Mouse (Mus musculus) CH12.LX (cell line): Measurements from ENCODE around the gene Sh3rf1. TPM values are rescaled to one million over a fixed set of nuclear protein-coding genes. Genes with fewer than 3 reads are reported as not detected.
A peak's percentile ranks its signal among the peaks of the same experiment; 100 is the strongest.

Experiments used
- DNase-seq: peaks from one replicate; pipeline ENCODE4 v3.0.0-alpha.2; 2013; ENCODE audit errors: extremely low read depth
- H3K27ac ChIP-seq: 2 replicates; pipeline ENCODE4 v1.5.1; 2012; ENCODE audit warnings: low read depth, mild to moderate bottlenecking, control low read depth, moderate library complexity; ENCODE audit not compliant: insufficient read depth
- H3K27me3 ChIP-seq: replicated peaks from 2 replicates; pipeline ENCODE3; 2012; ENCODE audit warnings: inconsistent platforms
- H3K36me3 ChIP-seq, 2 experiments: replicated peaks in 1 of 2; 2 replicates each; pipeline versions ENCODE3 to v1.6.1; 2012; ENCODE audit warnings: inconsistent platforms in 1 of 2, low read length in 1 of 2, mild to moderate bottlenecking in 1 of 2, mixed read lengths in 1 of 2, moderate library complexity in 1 of 2; ENCODE audit not compliant: control insufficient read depth in 1 of 2, insufficient read depth in 1 of 2
- H3K4me1 ChIP-seq, 2 experiments: 2 replicates each; pipeline ENCODE4 v1.6.1; 2012; ENCODE audit warnings: inconsistent platforms in 1 of 2, moderate library complexity in 1 of 2; ENCODE audit not compliant: insufficient read depth in 2 of 2, control insufficient read depth in 1 of 2
- H3K4me2 ChIP-seq: 2 replicates; pipeline ENCODE4 v1.6.1; 2012; ENCODE audit warnings: low read depth, mild to moderate bottlenecking, control low read depth; ENCODE audit not compliant: poor library complexity, insufficient read depth, severe bottlenecking
- H3K4me3 ChIP-seq, 3 experiments: fragments of 150-350 bp in 1 of 3; sonication (generic) in 1 of 3; replicated peaks in 1 of 3; 2 replicates each; pipeline versions ENCODE3 to v1.5.1; 2011 to 2012; ENCODE audit warnings: low read depth in 2 of 3, low read length in 2 of 3, mild to moderate bottlenecking in 2 of 3, moderate library complexity in 2 of 3, control low read depth in 1 of 3, improper control_type of control experiment in 1 of 3, inconsistent platforms in 1 of 3, mixed read lengths in 1 of 3; ENCODE audit not compliant: poor library complexity in 1 of 3
- H3K79me2 ChIP-seq: replicated peaks from 2 replicates; pipeline ENCODE4 v1.6.1; 2012; ENCODE audit warnings: mild to moderate bottlenecking, moderate library complexity; ENCODE audit not compliant: control insufficient read depth, poor library complexity, insufficient read depth, severe bottlenecking; ENCODE audit errors: extremely low read depth
- H3K9ac ChIP-seq: 2 replicates; pipeline ENCODE4 v1.6.1; 2012; ENCODE audit warnings: low read depth, mild to moderate bottlenecking, control low read depth, moderate library complexity; ENCODE audit not compliant: insufficient read depth
- H3K9me3 ChIP-seq: replicated peaks from 2 replicates; pipeline ENCODE3; 2012; ENCODE audit warnings: low read length, inconsistent platforms, mixed read lengths
- BHLHE40 ChIP-seq: IDR thresholded peaks from 2 replicates; pipeline ENCODE4 v1.6.1; 2011; ENCODE audit warnings: mild to moderate bottlenecking, low read depth, low read length, improper control_type of control experiment
- CHD1 ChIP-seq: IDR thresholded peaks from 2 replicates; pipeline ENCODE4 v1.6.1; 2012; ENCODE audit warnings: low read depth, low read length, improper control_type of control experiment, inconsistent platforms
- CHD2 ChIP-seq: IDR thresholded peaks from 2 replicates; pipeline ENCODE4 v1.6.1; 2011; ENCODE audit warnings: low read length, improper control_type of control experiment
- CTCF ChIP-seq, 2 experiments: IDR thresholded peaks in 1 of 2; conservative IDR thresholded peaks in 1 of 2; 2 replicates each; pipeline ENCODE4 v1.5.1; 2011 to 2012; ENCODE audit warnings: low read depth in 2 of 2, low read length in 2 of 2, improper control_type of control experiment in 1 of 2, inconsistent platforms in 1 of 2, mild to moderate bottlenecking in 1 of 2, moderate library complexity in 1 of 2
- ELF1 ChIP-seq: IDR thresholded peaks from 2 replicates; pipeline ENCODE4 v1.6.1; 2014; ENCODE audit warnings: low read depth, mild to moderate bottlenecking, inconsistent platforms, low read length, improper control_type of control experiment
- EP300 ChIP-seq: IDR thresholded peaks from 2 replicates; pipeline ENCODE4 v1.6.1; 2011; ENCODE audit warnings: low read length, improper control_type of control experiment
- ETS1 ChIP-seq: conservative IDR thresholded peaks from 2 replicates; pipeline ENCODE4 v1.6.1; 2012; ENCODE audit warnings: low read depth, mild to moderate bottlenecking, inconsistent platforms, low read length, improper control_type of control experiment, moderate library complexity
- GABPA ChIP-seq: IDR thresholded peaks from 2 replicates; pipeline ENCODE4 v1.6.1; 2012; ENCODE audit warnings: low read depth, low read length, improper control_type of control experiment, inconsistent platforms; ENCODE audit not compliant: insufficient replicate concordance
- HCFC1 ChIP-seq: IDR thresholded peaks from 2 replicates; pipeline ENCODE4 v1.6.1; 2012; ENCODE audit warnings: low read depth, mild to moderate bottlenecking, inconsistent platforms, low read length, improper control_type of control experiment
- IRF4 ChIP-seq: IDR thresholded peaks from 2 replicates; pipeline ENCODE4 v1.6.1; 2014; ENCODE audit warnings: low read depth, mild to moderate bottlenecking, inconsistent platforms, low read length, improper control_type of control experiment
- JUN ChIP-seq: IDR thresholded peaks from 2 replicates; pipeline ENCODE4 v1.6.1; 2011; ENCODE audit warnings: low read depth, mild to moderate bottlenecking, low read length, improper control_type of control experiment, moderate library complexity; ENCODE audit not compliant: insufficient read depth
- JUND ChIP-seq: conservative IDR thresholded peaks from 2 replicates; pipeline ENCODE4 v1.6.1; 2011; ENCODE audit warnings: low read depth, low read length, improper control_type of control experiment
- KAT2A ChIP-seq: IDR thresholded peaks from 2 replicates; pipeline ENCODE4 v1.6.1; 2012; ENCODE audit warnings: low read length, improper control_type of control experiment, inconsistent platforms; ENCODE audit not compliant: insufficient replicate concordance
- MAFK ChIP-seq: IDR thresholded peaks from 2 replicates; pipeline ENCODE4 v1.6.1; 2011; ENCODE audit warnings: low read length, improper control_type of control experiment; ENCODE audit not compliant: insufficient replicate concordance
- MAX ChIP-seq: IDR thresholded peaks from 2 replicates; pipeline ENCODE4 v1.6.1; 2011; ENCODE audit warnings: low read length, improper control_type of control experiment
- MAZ ChIP-seq: IDR thresholded peaks from 2 replicates; pipeline ENCODE4 v1.6.1; 2012; ENCODE audit warnings: low read depth, mild to moderate bottlenecking, inconsistent platforms, low read length, improper control_type of control experiment, moderate library complexity
- MXI1 ChIP-seq: IDR thresholded peaks from 2 replicates; pipeline ENCODE4 v1.6.1; 2011; ENCODE audit warnings: mild to moderate bottlenecking, low read depth, low read length, improper control_type of control experiment
- MYC ChIP-seq: IDR thresholded peaks from 2 replicates; pipeline ENCODE4 v1.6.1; 2011; ENCODE audit warnings: low read depth, mild to moderate bottlenecking, improper control_type of control experiment, low read length
- NELFE ChIP-seq: IDR thresholded peaks from 2 replicates; pipeline ENCODE4 v1.6.1; 2011; ENCODE audit warnings: low read depth, low read length, improper control_type of control experiment
- NRF1 ChIP-seq: IDR thresholded peaks from 2 replicates; pipeline ENCODE4 v1.6.1; 2014; ENCODE audit warnings: low read depth, mild to moderate bottlenecking, inconsistent platforms, low read length, improper control_type of control experiment, moderate library complexity
- PAX5 ChIP-seq: IDR thresholded peaks from 2 replicates; pipeline ENCODE4 v1.6.1; 2012; ENCODE audit warnings: low read length, inconsistent platforms, mixed read lengths
- POLR2A ChIP-seq: IDR thresholded peaks from 2 replicates; pipeline ENCODE4 v1.6.1; 2011; ENCODE audit warnings: low read depth, mild to moderate bottlenecking, improper control_type of control experiment, low read length
- POLR2AphosphoS2 ChIP-seq: IDR thresholded peaks from 2 replicates; pipeline ENCODE4 v1.6.1; 2011; ENCODE audit warnings: low read depth, low read length, improper control_type of control experiment
- RAD21 ChIP-seq: IDR thresholded peaks from 2 replicates; pipeline ENCODE4 v1.6.1; 2011; ENCODE audit warnings: low read depth, mild to moderate bottlenecking, low read length, improper control_type of control experiment, moderate library complexity
- SIN3A ChIP-seq: IDR thresholded peaks from 2 replicates; pipeline ENCODE4 v1.6.1; 2012; ENCODE audit warnings: low read length, improper control_type of control experiment, inconsistent platforms
- SMC3 ChIP-seq: IDR thresholded peaks from 2 replicates; pipeline ENCODE4 v1.6.1; 2011; ENCODE audit warnings: low read depth, low read length, improper control_type of control experiment
- TBP ChIP-seq: conservative IDR thresholded peaks from 2 replicates; pipeline ENCODE4 v1.6.1; 2011; ENCODE audit warnings: low read depth, low read length, improper control_type of control experiment
- TCF12 ChIP-seq: IDR thresholded peaks from 2 replicates; pipeline ENCODE4 v1.6.1; 2014; ENCODE audit warnings: low read depth, mild to moderate bottlenecking, inconsistent platforms, low read length, improper control_type of control experiment
- UBTF ChIP-seq: IDR thresholded peaks from 2 replicates; pipeline ENCODE4 v1.6.1; 2012; ENCODE audit warnings: low read depth, mild to moderate bottlenecking, inconsistent platforms, low read length, improper control_type of control experiment, moderate library complexity
- ZC3H11A ChIP-seq: IDR thresholded peaks from 2 replicates; pipeline ENCODE4 v1.6.1; 2012; ENCODE audit warnings: low read depth, mild to moderate bottlenecking, inconsistent platforms, low read length, improper control_type of control experiment
- ZKSCAN1 ChIP-seq: IDR thresholded peaks from 2 replicates; pipeline ENCODE4 v1.6.1; 2012; ENCODE audit warnings: low read depth, inconsistent platforms, low read length, improper control_type of control experiment, borderline replicate concordance
- ZMIZ1 ChIP-seq: IDR thresholded peaks from 2 replicates; pipeline ENCODE4 v1.6.1; 2012; ENCODE audit warnings: low read depth, mild to moderate bottlenecking, inconsistent platforms, low read length, improper control_type of control experiment
- ZNF384 ChIP-seq: IDR thresholded peaks from 2 replicates; pipeline ENCODE4 v1.6.1; 2012; ENCODE audit warnings: low read depth, low read length, improper control_type of control experiment, inconsistent platforms
- dilution Hi-C: fragments of 300-500 bp; cut with MboI; formaldehyde crosslinking; loops from 2 replicates; pipeline ENCODE4 v1.14.3; 2020; ENCODE audit warnings: low sequenced_read_pairs; ENCODE audit not compliant: extremely low pct_unique_long_range_greater_than_20kb, extremely low pct_ligation_motif_present
- in situ Hi-C: fragments of 300-500 bp; cut with MboI; formaldehyde crosslinking; loops from 3 replicates; pipeline ENCODE4 v1.14.3; 2019; ENCODE audit warnings: low sequenced_read_pairs, low pct_ligation_motif_present, low pct_unique_long_range_greater_than_20kb, mixed read lengths
- polyA plus RNA-seq: library from polyadenylated mRNA; unstranded; fragments of >175 nt; gene quantifications from 2 replicates; pipeline ENCODE4 v1.2.1, GENCODE M21; 2012; ENCODE audit warnings: low read depth; ENCODE audit not compliant: insufficient read length
- total RNA-seq, 2 experiments: library from RNA; depleted of rRNA; stranded (reverse); fragments of 300-350 nt in 1 of 2; fragments of >200 nt in 1 of 2; gene quantifications; 2 replicates each; pipeline ENCODE4 v1.2.3; 2012 to 2014

Gene Sh3rf1
- total and polyA plus RNA-seq, 3 experiments: 6.0 to 16.8 (median 10.6) TPM

DNA sequence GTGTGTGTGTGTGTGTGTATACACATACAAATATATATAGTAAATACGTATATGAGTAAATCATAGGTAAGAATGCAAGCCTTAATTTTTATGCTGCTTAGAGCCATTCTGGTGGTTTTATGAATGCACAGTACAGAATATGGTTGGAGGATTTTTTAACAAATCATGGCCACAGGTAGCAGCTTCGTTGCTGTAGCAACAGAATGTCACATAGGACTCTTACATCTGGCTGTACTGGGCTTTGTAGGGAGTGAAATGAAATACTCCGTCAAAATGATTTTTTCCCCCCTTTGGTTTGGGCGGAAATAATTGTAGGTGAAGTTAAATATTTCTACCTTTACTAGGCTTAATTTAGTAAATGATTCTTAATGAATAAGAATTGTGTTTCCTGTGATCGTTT, 3.0 kb downstream of the Sh3rf1 start:
- Histone ChIP-seq H3K4me2 (peak overlapping the region; percentile 93), H3K9me3 (no peaks in the 10 kb centered on the region), H3K4me3 (peak overlapping the region in 1 of 3 experiments; percentile 84), H3K36me3 (peaks cover 0 to 19% of the 10 kb centered on the region in 2 experiments), H3K27me3 (no peaks in the 10 kb centered on the region), H3K4me1 (peaks cover 16 to 57% of the 10 kb centered on the region in 2 experiments), H3K9ac (no peak overlapping the region), H3K79me2 (peaks cover 53% of the 10 kb centered on the region), H3K27ac (no peak overlapping the region)
- in situ Hi-C loops (loop anchor here (5.0 to 10.0 kb wide), 3 partner anchors 41 to 158 kb away; no protein-coding TSS in a partner anchor), dilution Hi-C loops (no loop called here)
- no peak for TF ChIP-seq MYC
- TF ChIP-seq SIN3A: peak; percentile 19; the same call in 1 of the 2 replicates
- no peak for DNase-seq

DNA sequence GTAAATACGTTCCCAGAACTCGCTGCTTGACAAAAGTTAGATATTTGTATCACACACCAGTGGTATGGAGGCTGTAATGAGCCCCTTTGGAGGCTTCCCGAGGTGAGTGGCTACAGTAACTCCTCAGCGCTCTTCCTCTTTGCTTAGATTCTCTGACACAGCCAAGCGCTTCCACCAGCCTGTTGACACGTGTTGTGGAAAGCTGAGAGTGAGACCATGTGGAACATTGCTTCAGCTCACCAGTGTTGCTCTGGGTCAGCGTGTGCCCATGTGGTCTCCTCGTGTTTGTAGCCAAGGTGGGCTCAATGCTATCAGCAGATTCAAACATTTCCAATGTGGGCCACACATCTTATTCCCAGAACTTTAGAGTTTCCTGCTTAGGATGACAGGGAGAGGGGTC, 5.0 kb downstream of the Sh3rf1 start:
- 0 out of 2 replicates have a peak overlapping the region, but pooled peaks have one; percentile 22 for H3K27ac ChIP-seq
- H3K36me3 ChIP-seq: peaks cover 0 to 34% of the 10 kb centered on the region in 2 experiments
- H3K27me3 ChIP-seq: no peaks in the 10 kb centered on the region
- no peak overlapping the region; the same call in 1 of the 2 replicates for H3K9ac ChIP-seq
- DNase-seq: no peak
- H3K4me2 ChIP-seq: peak overlapping the region; percentile 57
- H3K4me3 ChIP-seq: peak overlapping the region in 2 of 3 experiments; percentile 10 to 52
- H3K79me2 ChIP-seq: peaks cover 67% of the 10 kb centered on the region
- in situ Hi-C loops: loop anchor here (5.0 to 10.0 kb wide), 3 partner anchors 39 to 156 kb away; no protein-coding TSS in a partner anchor
- dilution Hi-C loops: no loop called here
- no peaks in the 10 kb centered on the region for H3K9me3 ChIP-seq
- H3K4me1 ChIP-seq: peaks cover 22 to 69% of the 10 kb centered on the region in 2 experiments
- TF ChIP-seq JUN (no peak), POLR2A (no peak; the same call in 1 of the 2 replicates), GABPA (no peak), BHLHE40 (peak; percentile 64), ZNF384 (no peak), SMC3 (no peak), MAFK (no peak), POLR2AphosphoS2 (no peak), NRF1 (no peak), NELFE (no peak), ZC3H11A (no peak), MXI1 (peak; percentile 89), MAX (peak; percentile 96), PAX5 (no peak), ETS1 (0 out of 2 replicates have a peak, but pooled peaks have one; percentile 9), IRF4 (no peak), TBP (no peak), MAZ (no peak), EP300 (no peak), CHD2 (no peak), ZKSCAN1 (no peak), TCF12 (no peak), RAD21 (no peak), CTCF (conservative IDR thresholded peaks at IDR 0.05 in 1 of 2, IDR thresholded peaks at IDR 0.05 in 1 of 2; ENCODE audit: low read depth in 2 of 2, low read length in 2 of 2) (no peak), JUND (no peak), ZMIZ1 (no peak), SIN3A (no peak), CHD1 (no peak), ELF1 (no peak), MYC (peak; percentile 95), HCFC1 (no peak), KAT2A (no peak), UBTF (no peak)
